Mouse (Mus musculus) ES-E14 (cell line): ENCODE results near the gene Col4a4.

ENCODE experiments used
- CHD2 ChIP-seq: IDR thresholded peaks from 2 replicates; pipeline ENCODE4 v1.6.1; 2014; ENCODE audit warnings: mild to moderate bottlenecking, low read depth, low read length, inconsistent platforms
- HCFC1 ChIP-seq: IDR thresholded peaks from 2 replicates; pipeline ENCODE4 v1.6.1; 2012; ENCODE audit warnings: low read length, inconsistent platforms, borderline replicate concordance; ENCODE audit not compliant: insufficient read depth
- MAFK ChIP-seq: IDR thresholded peaks from 2 replicates; pipeline ENCODE4 v1.6.1; 2014; ENCODE audit warnings: mild to moderate bottlenecking, low read depth, low read length, inconsistent platforms; ENCODE audit not compliant: insufficient read depth
- ZC3H11A ChIP-seq: IDR thresholded peaks from 2 replicates; pipeline ENCODE4 v1.6.1; 2012; ENCODE audit warnings: low read depth, mild to moderate bottlenecking, inconsistent platforms, low read length, borderline replicate concordance
- ZNF384 ChIP-seq: IDR thresholded peaks from 2 replicates; pipeline ENCODE4 v1.6.1; 2012; ENCODE audit warnings: low read depth, low read length, inconsistent platforms

DNA sequence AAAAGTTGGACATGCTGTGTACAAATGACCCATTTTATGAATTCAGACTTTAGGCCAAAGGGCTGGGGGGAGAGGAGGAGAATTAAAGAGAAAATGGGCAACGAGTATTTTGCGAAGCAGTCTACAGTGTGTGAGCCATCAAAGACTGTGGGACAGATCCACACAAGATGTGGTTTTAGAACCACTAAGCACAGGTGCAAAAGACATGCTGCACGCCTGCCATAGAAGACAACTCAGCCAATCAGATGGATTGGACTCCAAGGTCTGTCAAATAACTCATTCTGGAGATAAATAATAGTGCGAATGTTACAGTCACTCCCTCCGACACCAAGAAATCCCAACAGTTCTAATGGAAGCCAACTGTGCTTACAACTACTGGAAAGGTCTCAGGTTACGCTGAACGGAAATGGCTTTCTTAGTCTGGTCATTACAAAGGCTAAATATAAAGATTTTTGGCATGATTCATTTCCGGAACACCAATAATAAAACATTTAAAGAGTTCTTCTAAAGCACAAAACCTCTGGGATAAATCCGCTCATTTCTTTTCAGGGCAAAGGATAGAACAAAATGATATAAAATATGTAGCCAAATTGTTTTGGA, 25.5 kb upstream of the Col4a4 start:
- no peak for TF ChIP-seq HCFC1
- no peak for TF ChIP-seq CHD2
- TF ChIP-seq ZC3H11A, result no peak
- TF ChIP-seq MAFK, result no peak
- TF ChIP-seq ZNF384, result no peak
